Mouse (Mus musculus): Measurements from ENCODE around the gene Zkscan16.

DNA sequence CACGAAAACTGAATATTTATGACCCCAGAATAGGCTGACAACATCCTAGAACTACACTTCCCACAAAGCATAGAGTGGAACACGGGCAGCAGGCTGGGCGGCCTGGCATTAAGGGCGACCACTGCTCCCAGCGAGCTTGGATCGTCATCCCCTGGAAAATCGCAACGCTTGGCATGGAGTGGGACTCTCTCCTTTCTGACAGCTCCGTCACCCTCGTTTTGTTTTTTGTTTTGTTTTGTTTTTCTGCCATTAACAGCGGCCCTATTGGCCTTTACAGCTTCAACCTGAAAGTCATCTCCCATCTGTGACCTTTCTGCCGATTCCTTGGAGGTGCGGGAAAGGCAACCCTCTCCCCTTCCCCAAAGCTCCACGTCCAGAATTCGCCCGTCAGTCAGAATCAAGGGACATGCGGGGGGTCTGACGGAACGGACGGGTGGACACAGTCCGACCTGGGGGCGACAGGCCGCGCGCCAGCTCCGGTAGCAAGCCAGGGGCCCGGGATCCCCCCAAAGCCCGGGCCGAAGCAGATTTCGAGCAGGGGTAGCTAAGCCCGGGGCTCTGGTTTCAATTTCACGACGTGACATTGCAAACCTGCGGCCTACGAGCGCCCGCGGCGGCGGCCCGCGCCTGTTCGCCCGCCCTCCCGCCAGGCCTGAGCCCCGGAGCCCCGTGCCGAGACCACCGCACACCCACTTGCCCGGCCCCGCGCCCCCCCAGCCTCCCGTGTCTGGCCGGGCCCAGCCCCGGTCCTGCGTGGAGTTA, 32.2 kb upstream of the Zkscan16 start:
- no peak for TF ChIP-seq POLR2A (IDR thresholded peaks at IDR 0.05; ENCODE audit: low read depth, low read length)
- no peak for TF ChIP-seq CTCF (IDR thresholded peaks at IDR 0.05; ENCODE audit: extremely low read depth, insufficient read length, insufficient replicate concordance, low read depth, low read length)

All from small intestine, adult 2 months (tissue).